Mouse (Mus musculus): ENCODE data around the gene Vmp1. TPM values are rescaled to one million over a fixed set of nuclear protein-coding genes. Genes with fewer than 3 reads are reported as not detected.

Vmp1 gene
- polyA plus RNA-seq, 1 experiment from 2014 or later, result 90.1 TPM

DNA sequence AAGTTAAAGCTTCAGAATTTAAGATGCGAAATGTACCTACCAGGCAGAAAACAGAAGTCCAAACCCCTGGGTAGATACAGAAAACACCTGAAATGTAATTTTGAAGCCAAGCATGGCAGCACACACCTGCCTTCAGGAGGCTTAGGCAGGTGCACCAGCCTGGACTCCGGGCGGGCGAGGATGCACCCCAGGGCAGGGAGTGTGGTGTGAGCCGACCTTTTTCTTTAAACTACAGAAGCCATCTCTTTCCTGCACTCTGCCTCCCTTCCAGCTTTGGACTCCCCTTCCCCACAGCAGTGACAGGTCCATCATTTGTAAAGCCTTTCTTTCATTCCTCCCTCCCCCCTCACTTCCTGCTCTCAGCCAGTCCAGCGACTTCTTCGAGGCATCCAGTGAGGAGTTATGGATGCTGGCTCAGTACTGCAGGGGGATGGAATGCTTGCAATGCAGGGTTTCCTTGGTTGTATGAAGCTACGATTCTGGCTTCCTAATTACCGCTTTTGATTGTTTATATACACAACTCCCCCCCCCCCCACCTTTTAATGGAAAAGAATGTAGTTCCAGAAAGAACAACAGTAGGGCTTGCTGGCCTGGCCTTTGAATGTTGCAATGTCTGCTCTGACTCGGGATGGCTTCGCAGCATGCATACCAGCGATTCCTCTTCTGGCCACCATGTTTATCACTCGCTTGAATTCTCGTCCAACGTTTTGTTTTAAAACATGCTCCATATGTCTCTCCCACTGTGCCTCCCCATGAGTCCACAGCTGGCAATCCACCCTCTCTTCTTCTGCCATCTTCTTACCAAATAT, 112.4 kb downstream of the Vmp1 start:
- WGBS, result 20% methylated on average over 15 of the region's 15 CpGs
- 0 out of 2 replicates have a peak, but pooled peaks cover 3% of the 10 kb centered on the region for H3K36me3 ChIP-seq
- H3K4me3 ChIP-seq, result no peak overlapping the region
- H3K27me3 ChIP-seq, result no peaks in the 10 kb centered on the region
- ATAC-seq (ENCODE audit: insufficient number of reproducible peaks, low FRiP score, low TSS enrichment, low read depth), result peak; percentile 56; the same call in 1 of the 2 replicates
- peaks cover 21% of the 10 kb centered on the region for H3K4me1 ChIP-seq
- no peaks in the 10 kb centered on the region for H3K9me3 ChIP-seq
- no peak overlapping the region for H3K9ac ChIP-seq
- H3K27ac ChIP-seq, result peak overlapping the region; percentile 87
- H3K4me2 ChIP-seq, result peak overlapping the region; percentile 12; the same call in 1 of the 2 replicates

DNA sequence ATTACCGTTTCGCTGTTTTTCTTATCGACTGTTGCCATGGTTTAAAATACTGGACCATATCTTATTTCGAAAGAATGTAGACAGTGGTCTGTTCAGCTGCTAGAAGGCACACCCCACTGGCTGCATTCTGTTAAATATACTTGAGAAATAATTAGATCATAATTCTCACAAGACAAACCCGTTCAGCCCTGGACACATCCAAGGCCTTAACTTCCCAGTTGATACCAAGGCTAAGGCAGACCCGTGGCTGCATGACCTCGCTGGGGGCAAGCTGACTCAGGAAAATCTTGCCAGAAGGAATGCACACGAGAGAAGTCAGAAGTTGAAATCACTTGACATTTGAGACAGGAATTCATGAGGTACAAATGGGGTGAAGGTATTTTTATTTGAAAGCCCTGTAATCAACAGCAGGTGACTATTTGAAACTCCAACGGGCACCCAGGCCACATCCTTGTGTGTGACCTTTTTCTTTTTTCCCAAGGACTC, 113.3 kb downstream of the Vmp1 start:
- Histone ChIP-seq H3K4me3 (no peak overlapping the region), H3K9me3 (no peaks in the 10 kb centered on the region), H3K27me3 (no peaks in the 10 kb centered on the region), H3K9ac (no peak overlapping the region), H3K4me1 (peaks cover 21% of the 10 kb centered on the region), H3K36me3 (0 out of 2 replicates have a peak, but pooled peaks cover 3% of the 10 kb centered on the region), H3K4me2 (no peak overlapping the region), H3K27ac (peak overlapping the region; percentile 87)
- ATAC-seq (ENCODE audit: insufficient number of reproducible peaks, low FRiP score, low TSS enrichment, low read depth), result 0 out of 2 replicates have a peak, but pooled peaks have one; percentile 36
- 9% methylated on average over 9 of the region's 9 CpGs for WGBS

DNA sequence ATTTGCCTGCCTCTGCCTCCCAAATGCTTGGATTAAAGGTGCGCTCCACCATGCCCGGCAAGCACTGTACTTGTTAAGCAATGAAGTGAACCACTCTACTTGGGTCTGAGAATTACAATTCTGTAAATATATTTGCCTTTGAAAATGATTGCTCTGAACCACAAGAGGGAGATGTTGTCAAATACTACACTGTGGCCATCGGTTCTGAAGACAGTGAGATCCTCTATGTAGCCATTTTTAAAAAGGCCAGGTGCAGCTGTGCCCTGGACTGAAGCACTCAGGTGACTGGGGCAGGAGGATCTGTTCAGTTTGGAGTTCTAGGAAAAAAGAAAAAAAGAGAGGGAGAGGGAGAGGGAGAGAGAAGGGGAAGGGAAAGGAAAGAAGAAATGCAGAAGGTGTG, 115.2 kb downstream of the Vmp1 start:
- H3K27me3 ChIP-seq, result no peaks in the 10 kb centered on the region
- H3K36me3 ChIP-seq, result 0 out of 2 replicates have a peak, but pooled peaks cover 3% of the 10 kb centered on the region
- H3K4me1 ChIP-seq, result peaks cover 21% of the 10 kb centered on the region
- no peak overlapping the region for H3K27ac ChIP-seq
- ATAC-seq (ENCODE audit: insufficient number of reproducible peaks, low FRiP score, low TSS enrichment, low read depth), result no peak
- 55% methylated on average over 3 of the region's 3 CpGs for WGBS
- no peak overlapping the region for H3K4me3 ChIP-seq
- H3K9ac ChIP-seq, result no peak overlapping the region
- H3K9me3 ChIP-seq, result no peaks in the 10 kb centered on the region
- no peak overlapping the region for H3K4me2 ChIP-seq

DNA sequence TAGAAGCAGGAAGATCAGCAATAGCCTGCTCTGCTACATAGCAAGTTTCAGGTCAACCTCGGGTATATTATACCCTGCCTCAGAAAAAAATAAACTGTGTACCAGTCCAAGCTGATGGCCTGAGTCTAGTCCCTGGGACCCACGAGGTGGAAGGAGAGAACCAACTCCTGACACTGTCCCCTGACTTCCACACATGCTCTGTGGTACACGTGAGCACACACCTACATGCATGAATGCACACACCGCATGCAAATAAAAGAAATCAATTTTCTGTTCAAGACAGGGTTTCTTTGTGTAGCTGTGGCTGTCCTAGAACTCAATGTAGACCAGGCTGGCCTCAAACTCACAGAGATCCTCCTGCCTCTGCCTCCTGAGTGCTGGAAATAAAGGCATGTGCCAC, 125.4 kb downstream of the Vmp1 start:
- no peaks in the 10 kb centered on the region for H3K27me3 ChIP-seq
- no peaks in the 10 kb centered on the region for H3K4me1 ChIP-seq
- no peak overlapping the region for H3K4me3 ChIP-seq
- H3K36me3 ChIP-seq, result peaks cover 32% of the 10 kb centered on the region
- no peak overlapping the region for H3K9ac ChIP-seq
- no peak overlapping the region for H3K27ac ChIP-seq
- no peak overlapping the region for H3K4me2 ChIP-seq
- ATAC-seq (ENCODE audit: insufficient number of reproducible peaks, low FRiP score, low TSS enrichment, low read depth), result no peak
- H3K9me3 ChIP-seq, result no peaks in the 10 kb centered on the region
- WGBS, result 88% methylated on average over 4 of the region's 4 CpGs

DNA sequence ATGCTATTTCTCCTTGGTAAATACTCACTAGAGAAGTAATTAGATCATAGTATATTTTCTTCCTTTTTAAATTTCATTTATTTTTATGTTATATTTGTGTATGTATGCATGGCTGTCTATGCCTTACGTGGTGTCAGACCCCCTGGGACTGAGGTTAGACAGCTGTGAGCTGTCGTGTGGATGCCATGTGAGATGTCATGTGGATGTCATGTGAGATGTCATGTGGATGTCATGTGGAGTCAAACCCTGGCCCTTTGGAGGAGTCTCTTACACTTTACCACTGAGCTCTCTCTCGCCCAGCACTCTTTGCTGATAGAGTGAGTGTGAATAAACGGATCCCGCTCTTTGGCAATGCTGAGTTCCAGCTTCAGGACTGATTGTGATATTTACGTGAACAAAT, 130.1 kb downstream of the Vmp1 start:
- Histone ChIP-seq H3K4me1 (no peaks in the 10 kb centered on the region), H3K4me2 (no peak overlapping the region), H3K36me3 (peaks cover 35% of the 10 kb centered on the region), H3K27ac (no peak overlapping the region), H3K27me3 (no peaks in the 10 kb centered on the region), H3K9ac (no peak overlapping the region), H3K9me3 (no peaks in the 10 kb centered on the region), H3K4me3 (no peak overlapping the region)
- whole genome bisulfite sequencing, result 91% methylated on average over 6 of the region's 6 CpGs
- no peak for ATAC-seq (ENCODE audit: insufficient number of reproducible peaks, low FRiP score, low TSS enrichment, low read depth)

DNA sequence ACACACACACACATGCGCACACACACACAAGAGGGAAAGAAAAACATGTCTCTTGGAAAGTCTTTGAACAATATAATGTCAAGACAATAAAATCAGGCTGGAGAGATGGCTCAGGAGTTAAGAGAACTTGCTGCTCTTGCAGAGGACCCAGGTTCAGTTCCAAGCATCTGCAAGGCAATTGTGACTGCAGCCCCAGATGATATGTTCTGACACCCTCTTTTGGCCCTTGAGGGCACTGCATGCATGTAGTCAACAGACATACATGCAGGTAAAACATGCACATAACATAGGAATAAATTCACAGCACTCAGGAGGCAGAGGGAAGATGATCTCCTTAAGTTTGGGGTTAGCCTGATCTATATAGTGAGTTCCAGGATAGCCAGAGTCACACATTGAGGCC, 136.2 kb downstream of the Vmp1 start:
- no peak overlapping the region for H3K27ac ChIP-seq
- 96% methylated on average over 1 of the region's 1 CpGs for WGBS
- no peak overlapping the region for H3K4me2 ChIP-seq
- peaks cover 16% of the 10 kb centered on the region for H3K36me3 ChIP-seq
- no peak overlapping the region for H3K4me3 ChIP-seq
- H3K9ac ChIP-seq, result no peak overlapping the region
- H3K4me1 ChIP-seq, result peaks cover 11% of the 10 kb centered on the region
- H3K9me3 ChIP-seq, result no peaks in the 10 kb centered on the region
- ATAC-seq (ENCODE audit: insufficient number of reproducible peaks, low FRiP score, low TSS enrichment, low read depth), result no peak
- no peaks in the 10 kb centered on the region for H3K27me3 ChIP-seq

DNA sequence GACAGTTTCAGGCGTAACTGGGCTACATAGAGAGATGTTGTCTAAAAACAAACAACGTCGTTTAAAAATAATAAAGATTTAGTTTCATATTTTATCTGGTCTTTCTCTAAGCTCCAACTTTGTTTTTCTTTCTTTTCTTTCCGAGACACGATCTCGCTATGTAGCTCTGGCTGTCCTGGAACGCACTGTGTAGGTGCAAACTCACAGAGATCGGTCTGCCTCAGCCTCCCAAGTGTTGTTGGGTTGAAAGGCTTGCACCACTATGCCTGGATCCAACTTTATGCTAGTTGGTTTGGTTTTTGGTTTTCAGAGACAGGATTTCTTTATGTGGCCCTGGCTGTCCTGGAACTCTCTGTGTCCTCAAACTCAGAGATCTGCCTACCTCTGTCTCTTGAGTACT, 138.1 kb downstream of the Vmp1 start:
- WGBS, result 76% methylated on average over 8 of the region's 8 CpGs
- H3K27me3 ChIP-seq, result no peaks in the 10 kb centered on the region
- peaks cover 13% of the 10 kb centered on the region for H3K4me1 ChIP-seq
- peak overlapping the region; percentile 87; the same call in 1 of the 2 replicates for H3K27ac ChIP-seq
- no peaks in the 10 kb centered on the region for H3K9me3 ChIP-seq
- H3K36me3 ChIP-seq, result peaks cover 14% of the 10 kb centered on the region
- ATAC-seq (ENCODE audit: insufficient number of reproducible peaks, low FRiP score, low TSS enrichment, low read depth), result no peak
- H3K4me3 ChIP-seq, result peak overlapping the region; percentile 95
- H3K4me2 ChIP-seq, result peak overlapping the region; percentile 50
- H3K9ac ChIP-seq, result peak overlapping the region; percentile 17; the same call in 1 of the 2 replicates

DNA sequence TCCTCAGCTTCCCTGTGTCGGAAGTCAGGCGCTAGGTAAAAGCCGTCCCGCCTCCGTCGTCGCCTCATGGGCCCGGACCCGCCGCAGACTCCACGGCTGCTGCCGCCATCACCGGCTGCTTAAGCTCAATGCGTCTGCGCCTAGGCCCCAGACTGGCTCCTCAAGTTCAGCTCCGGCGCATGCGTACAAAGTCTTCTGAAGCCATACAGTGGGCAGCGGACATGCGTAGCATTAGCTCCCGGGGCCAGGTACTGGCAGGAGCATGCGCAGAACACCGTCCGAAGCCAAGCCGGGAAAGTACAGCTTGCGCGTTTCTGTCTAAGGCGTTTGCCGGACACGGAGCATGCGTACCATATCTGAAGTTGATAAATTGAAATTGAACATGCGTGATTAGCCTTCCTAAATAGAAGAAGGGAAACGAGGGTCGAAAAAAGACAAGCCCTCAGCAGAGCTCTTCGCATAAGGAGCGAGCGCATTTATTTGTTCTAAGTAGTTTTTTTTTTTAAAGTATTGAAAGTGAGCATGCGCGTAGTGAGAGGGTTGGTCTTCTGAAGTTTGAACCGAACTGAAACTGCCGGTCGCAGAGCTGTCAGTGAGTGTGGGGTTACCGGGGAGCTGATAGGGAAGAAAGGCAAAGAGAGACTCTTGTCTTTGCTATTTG, 138.9 kb downstream of the Vmp1 start, which contains the start of the genes Rps6kb1 and Tubd1:
TSS of gene Rps6kb1 (minus strand) at position 167 of the 661 bp plus-strand sequence.
TSS of gene Tubd1 (plus strand) at position 353 of the 661 bp plus-strand sequence.
- under 1% methylated on average over 43 of the region's 43 CpGs for WGBS
- Histone ChIP-seq H3K27me3 (no peaks in the 10 kb centered on the region), H3K27ac (peak within 1 kb of the TSS; percentile 87), H3K4me1 (peaks cover 13% of the 10 kb centered on the region), H3K36me3 (peaks cover 7% of the 10 kb centered on the region), H3K9ac (peak within 1 kb of the TSS; percentile 96), H3K9me3 (no peaks in the 10 kb centered on the region), H3K4me2 (peak within 1 kb of the TSS; percentile 59), H3K4me3 (peak within 1 kb of the TSS; percentile 95)
- ATAC-seq (ENCODE audit: insufficient number of reproducible peaks, low FRiP score, low TSS enrichment, low read depth), result peak; percentile 98

DNA sequence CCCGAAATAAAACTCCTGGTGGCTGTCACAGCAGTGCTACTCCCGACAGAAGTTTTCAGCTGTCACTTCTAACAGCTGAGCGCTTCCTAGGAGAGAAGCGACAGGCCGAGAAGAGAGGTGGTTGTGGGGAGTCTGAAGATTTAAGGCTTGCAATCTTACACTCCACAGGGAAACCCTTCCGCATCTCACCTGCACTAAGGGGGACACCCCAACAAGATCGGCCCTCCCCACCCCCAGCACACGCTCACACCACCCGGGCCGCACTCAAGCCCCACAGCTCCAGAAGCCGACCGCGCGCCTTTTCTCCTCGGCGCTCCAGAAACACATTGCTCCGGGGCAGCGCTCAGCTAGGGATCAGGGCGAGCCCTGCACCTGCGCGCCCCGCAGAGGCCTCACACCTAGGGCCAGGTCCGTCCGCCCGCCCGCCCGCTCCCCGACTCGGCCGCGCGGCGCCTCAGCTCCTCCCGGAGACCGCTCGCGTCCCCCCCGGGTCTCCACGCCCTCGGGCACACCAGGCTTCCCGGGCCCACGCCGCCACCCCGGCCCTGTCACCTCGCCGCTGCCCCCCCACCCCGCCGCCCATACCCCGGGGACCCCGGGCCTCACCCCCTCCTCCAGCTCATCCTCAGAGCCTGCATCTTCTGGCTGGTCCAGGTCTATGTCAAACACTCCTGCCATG, 139.5 kb downstream of the Vmp1 start:
- H3K9me3 ChIP-seq, result no peaks in the 10 kb centered on the region
- WGBS, result 1% methylated on average over 43 of the region's 50 CpGs

DNA sequence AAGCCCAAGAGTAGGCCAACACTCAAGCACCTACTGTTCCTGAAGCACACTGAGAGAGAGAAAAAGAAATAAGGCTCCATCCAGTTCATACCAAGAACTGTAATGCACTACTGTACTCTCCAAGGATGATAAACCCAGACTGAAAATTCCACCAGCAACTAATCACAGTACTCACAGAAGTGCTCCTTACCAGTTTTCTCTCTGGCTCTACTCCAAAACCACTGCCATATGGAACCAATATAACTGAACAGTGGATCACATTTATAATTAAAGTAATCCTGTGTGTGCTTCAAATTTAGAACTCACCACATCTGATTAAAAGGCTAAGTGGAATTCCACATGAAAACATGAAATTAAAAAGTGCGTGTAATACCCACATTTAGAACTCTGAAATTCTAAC, 140.8 kb downstream of the Vmp1 start:
- Histone ChIP-seq H3K36me3 (no peaks in the 10 kb centered on the region), H3K4me2 (0 out of 2 replicates have a peak overlapping the region, but pooled peaks have one; percentile 12), H3K9me3 (no peaks in the 10 kb centered on the region), H3K27me3 (no peaks in the 10 kb centered on the region), H3K4me1 (peaks cover 13% of the 10 kb centered on the region), H3K9ac (no peak overlapping the region), H3K4me3 (peak overlapping the region; percentile 5; the same call in 1 of the 2 replicates), H3K27ac (no peak overlapping the region)
- ATAC-seq (ENCODE audit: insufficient number of reproducible peaks, low FRiP score, low TSS enrichment, low read depth), result no peak
- WGBS, result 46% methylated on average over 1 of the region's 1 CpGs

More for the DNA sequence above, 139.5 kb downstream of the Vmp1 start:
- H3K27ac ChIP-seq, result peak overlapping the region; percentile 87
- ATAC-seq (ENCODE audit: insufficient number of reproducible peaks, low FRiP score, low TSS enrichment, low read depth), result peak; percentile 77
- peak overlapping the region; percentile 59 for H3K4me2 ChIP-seq
- no peaks in the 10 kb centered on the region for H3K27me3 ChIP-seq
- peak overlapping the region; percentile 95 for H3K4me3 ChIP-seq
- peak overlapping the region; percentile 96 for H3K9ac ChIP-seq
- peaks cover 1% of the 10 kb centered on the region for H3K36me3 ChIP-seq
- peaks cover 13% of the 10 kb centered on the region for H3K4me1 ChIP-seq

DNA sequence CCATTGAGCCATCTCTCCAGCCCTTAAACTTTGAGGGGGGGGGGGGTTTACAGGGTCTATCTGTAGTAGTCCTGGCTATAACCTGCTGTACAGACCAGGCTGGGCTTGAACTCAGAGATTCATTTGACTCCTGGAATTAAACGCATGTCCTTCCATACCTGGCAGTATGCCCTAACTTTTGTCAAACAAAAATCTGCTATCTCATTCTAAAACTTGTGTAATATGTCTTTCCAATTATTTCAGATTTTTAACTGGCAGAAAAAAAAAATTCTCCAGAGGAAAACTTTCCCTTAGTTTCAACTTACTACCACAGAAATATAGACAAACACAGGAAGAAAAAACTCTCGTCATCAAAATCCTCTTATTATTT, 143.2 kb downstream of the Vmp1 start:
- Histone ChIP-seq H3K27me3 (no peaks in the 10 kb centered on the region), H3K4me1 (peaks cover 10% of the 10 kb centered on the region), H3K9me3 (no peaks in the 10 kb centered on the region), H3K27ac (no peak overlapping the region), H3K4me2 (no peak overlapping the region), H3K4me3 (no peak overlapping the region), H3K36me3 (no peaks in the 10 kb centered on the region), H3K9ac (no peak overlapping the region)
- WGBS, result 91% methylated on average over 2 of the region's 2 CpGs
- ATAC-seq (ENCODE audit: insufficient number of reproducible peaks, low FRiP score, low TSS enrichment, low read depth), result no peak

Measured in limb, embryonic 15.5 days (tissue).